Mouse (Mus musculus) E14TG2a.4 (cell line): Measurements from ENCODE around the gene Gng2.

Source experiments
- CTCF ChIP-seq: conservative IDR thresholded peaks from 2 replicates; pipeline ENCODE4 v1.5.1; 2014; ENCODE audit warnings: low read length
- NANOG ChIP-seq: IDR thresholded peaks from 2 replicates; pipeline ENCODE4 v1.6.1; 2014; ENCODE audit warnings: borderline replicate concordance, low read length, mixed read lengths
- POU5F1 ChIP-seq: IDR thresholded peaks from 2 replicates; pipeline ENCODE4 v1.6.1; 2014; ENCODE audit warnings: low read length, borderline replicate concordance

DNA sequence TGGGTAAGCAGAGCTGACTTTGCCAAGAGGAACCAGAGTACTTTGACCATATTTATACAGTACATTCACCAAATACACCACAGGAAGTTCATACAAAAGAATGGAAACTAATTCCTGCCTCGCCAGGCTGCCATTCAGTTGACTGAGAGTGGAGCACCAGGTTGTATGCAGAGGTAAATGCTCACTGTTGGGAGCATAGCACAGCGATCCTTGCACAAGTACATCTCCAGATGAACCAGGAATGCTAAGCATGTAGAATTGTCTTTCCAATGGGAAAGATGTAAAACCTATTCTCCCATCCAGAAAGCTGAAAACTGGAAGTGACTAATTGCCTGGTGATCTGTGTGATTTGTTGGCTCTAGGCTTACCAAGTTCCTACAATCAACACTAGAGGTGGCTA lies 61.1 kb downstream of the Gng2 start:
- 0 out of 2 replicates have a peak, but pooled peaks have one; percentile 14 for TF ChIP-seq CTCF
- TF ChIP-seq NANOG, result peak; percentile 19; the same call in 1 of the 2 replicates
- TF ChIP-seq POU5F1, result no peak
